Mouse (Mus musculus): ENCODE results near the gene Ly6g5b. TPM values are rescaled to one million over a fixed set of nuclear protein-coding genes. Genes with fewer than 3 reads are reported as not detected.
A peak's percentile ranks its signal among the peaks of the same experiment; 100 is the strongest.

The Ly6g5b gene
- polyA plus RNA-seq, 1 experiment = not detected

GRCm38 (mm10) chr17:35076507-35077176, 38.6 kb downstream of the Ly6g5b start, which contains the start of gene Ly6g6e:
Gene Ly6g6e, plus strand, starts transcription at chr17:35076902.
- Histone ChIP-seq H3K9ac (ENCODE audit: low read depth, poor library complexity, severe bottlenecking) (peak within 1 kb of the TSS; percentile 58), H3K36me3 (ENCODE audit: control insufficient read depth, insufficient read depth, low read length, poor library complexity, severe bottlenecking) (no peaks in the 10 kb centered on the region), H3K27me3 (ENCODE audit: control insufficient read depth, insufficient read depth, low read length, poor library complexity, severe bottlenecking) (no peaks in the 10 kb centered on the region), H3K4me3 (ENCODE audit: low read depth, low read length) (peak within 1 kb of the TSS; percentile 57), H3K27ac (ENCODE audit: insufficient read depth, low read length) (peak within 1 kb of the TSS; percentile 85), H3K9me3 (replicated peaks; ENCODE audit: control insufficient read depth, insufficient read depth, low read length, poor library complexity, severe bottlenecking) (no peaks in the 10 kb centered on the region), H3K4me1 (ENCODE audit: control insufficient read depth, insufficient read depth, low read length) (peaks cover 3% of the 10 kb centered on the region)
- TF ChIP-seq POLR2A (IDR thresholded peaks at IDR 0.05; ENCODE audit: insufficient read depth, low read length) (no peak), EP300 (IDR thresholded peaks at IDR 0.05; ENCODE audit: insufficient read depth, low read depth, low read length) (peak; percentile 83)

- Histone ChIP-seq H3K27ac (ENCODE audit: insufficient read depth, low read length) (no peak overlapping the region), H3K4me1 (ENCODE audit: control insufficient read depth, insufficient read depth, low read length) (peaks cover 7% of the 10 kb centered on the region), H3K36me3 (ENCODE audit: control insufficient read depth, insufficient read depth, low read length, poor library complexity, severe bottlenecking) (no peaks in the 10 kb centered on the region), H3K27me3 (ENCODE audit: control insufficient read depth, insufficient read depth, low read length, poor library complexity, severe bottlenecking) (no peaks in the 10 kb centered on the region), H3K9me3 (replicated peaks; ENCODE audit: control insufficient read depth, insufficient read depth, low read length, poor library complexity, severe bottlenecking) (no peaks in the 10 kb centered on the region), H3K4me3 (ENCODE audit: low read depth, low read length) (peak overlapping the region; percentile 31), H3K9ac (ENCODE audit: low read depth, poor library complexity, severe bottlenecking) (peak overlapping the region; percentile 43)
- TF ChIP-seq POLR2A (IDR thresholded peaks at IDR 0.05; ENCODE audit: insufficient read depth, low read length) = no peak
- TF ChIP-seq CTCF (IDR thresholded peaks at IDR 0.05; ENCODE audit: low read depth, low read length) = no peak
- TF ChIP-seq EP300 (IDR thresholded peaks at IDR 0.05; ENCODE audit: insufficient read depth, low read depth, low read length) = no peak
Measured at GRCm38 (mm10) chr17:35074097-35074496, 41.1 kb downstream of the Ly6g5b start.

- Histone ChIP-seq H3K27me3 (ENCODE audit: control insufficient read depth, insufficient read depth, low read length, poor library complexity, severe bottlenecking) (no peaks in the 10 kb centered on the region), H3K4me3 (ENCODE audit: low read depth, low read length) (no peak overlapping the region), H3K9me3 (replicated peaks; ENCODE audit: control insufficient read depth, insufficient read depth, low read length, poor library complexity, severe bottlenecking) (no peaks in the 10 kb centered on the region), H3K36me3 (ENCODE audit: control insufficient read depth, insufficient read depth, low read length, poor library complexity, severe bottlenecking) (no peaks in the 10 kb centered on the region), H3K4me1 (ENCODE audit: control insufficient read depth, insufficient read depth, low read length) (peaks cover 5% of the 10 kb centered on the region), H3K27ac (ENCODE audit: insufficient read depth, low read length) (no peak overlapping the region), H3K9ac (ENCODE audit: low read depth, poor library complexity, severe bottlenecking) (no peak overlapping the region)
- no peak for TF ChIP-seq CTCF (IDR thresholded peaks at IDR 0.05; ENCODE audit: low read depth, low read length)
Measured at GRCm38 (mm10) chr17:35071454-35071853, 43.8 kb downstream of the Ly6g5b start.

GRCm38 (mm10) chr17:35070556-35071229, 44.5 kb downstream of the Ly6g5b start:
- TF ChIP-seq EP300 (IDR thresholded peaks at IDR 0.05; ENCODE audit: insufficient read depth, low read depth, low read length) = no peak
- no peak for TF ChIP-seq POLR2A (IDR thresholded peaks at IDR 0.05; ENCODE audit: insufficient read depth, low read length)
- TF ChIP-seq CTCF (IDR thresholded peaks at IDR 0.05; ENCODE audit: low read depth, low read length) = no peak
- no peak overlapping the region for H3K9ac ChIP-seq (ENCODE audit: low read depth, poor library complexity, severe bottlenecking)
- peaks cover 5% of the 10 kb centered on the region for H3K4me1 ChIP-seq (ENCODE audit: control insufficient read depth, insufficient read depth, low read length)
- no peaks in the 10 kb centered on the region for H3K36me3 ChIP-seq (ENCODE audit: control insufficient read depth, insufficient read depth, low read length, poor library complexity, severe bottlenecking)
- no peak overlapping the region for H3K27ac ChIP-seq (ENCODE audit: insufficient read depth, low read length)
- no peaks in the 10 kb centered on the region for H3K27me3 ChIP-seq (ENCODE audit: control insufficient read depth, insufficient read depth, low read length, poor library complexity, severe bottlenecking)
- no peaks in the 10 kb centered on the region for H3K9me3 ChIP-seq (replicated peaks; ENCODE audit: control insufficient read depth, insufficient read depth, low read length, poor library complexity, severe bottlenecking)
- no peak overlapping the region for H3K4me3 ChIP-seq (ENCODE audit: low read depth, low read length)

- H3K4me1 ChIP-seq (ENCODE audit: control insufficient read depth, insufficient read depth, low read length) = peaks cover 5% of the 10 kb centered on the region
- H3K9me3 ChIP-seq (replicated peaks; ENCODE audit: control insufficient read depth, insufficient read depth, low read length, poor library complexity, severe bottlenecking) = no peaks in the 10 kb centered on the region
- no peak overlapping the region for H3K9ac ChIP-seq (ENCODE audit: low read depth, poor library complexity, severe bottlenecking)
- no peaks in the 10 kb centered on the region for H3K27me3 ChIP-seq (ENCODE audit: control insufficient read depth, insufficient read depth, low read length, poor library complexity, severe bottlenecking)
- no peak overlapping the region for H3K4me3 ChIP-seq (ENCODE audit: low read depth, low read length)
- TF ChIP-seq POLR2A (IDR thresholded peaks at IDR 0.05; ENCODE audit: insufficient read depth, low read length) (no peak), EP300 (IDR thresholded peaks at IDR 0.05; ENCODE audit: insufficient read depth, low read depth, low read length) (no peak), CTCF (IDR thresholded peaks at IDR 0.05; ENCODE audit: low read depth, low read length) (no peak)
- H3K27ac ChIP-seq (ENCODE audit: insufficient read depth, low read length) = no peak overlapping the region
- no peaks in the 10 kb centered on the region for H3K36me3 ChIP-seq (ENCODE audit: control insufficient read depth, insufficient read depth, low read length, poor library complexity, severe bottlenecking)
Measured at GRCm38 (mm10) chr17:35068213-35068914, 46.9 kb downstream of the Ly6g5b start.

GRCm38 (mm10) chr17:35066084-35066483, 49.1 kb downstream of the Ly6g5b start, which contains the start of gene Mpig6b:
Gene Mpig6b, minus strand, starts transcription at chr17:35066184.
- TF ChIP-seq CTCF (IDR thresholded peaks at IDR 0.05; ENCODE audit: low read depth, low read length) (no peak), EP300 (IDR thresholded peaks at IDR 0.05; ENCODE audit: insufficient read depth, low read depth, low read length) (no peak)
- Histone ChIP-seq H3K9ac (ENCODE audit: low read depth, poor library complexity, severe bottlenecking) (peak within 1 kb of the TSS; percentile 64), H3K4me1 (ENCODE audit: control insufficient read depth, insufficient read depth, low read length) (peaks cover 6% of the 10 kb centered on the region), H3K9me3 (replicated peaks; ENCODE audit: control insufficient read depth, insufficient read depth, low read length, poor library complexity, severe bottlenecking) (no peaks in the 10 kb centered on the region), H3K27me3 (ENCODE audit: control insufficient read depth, insufficient read depth, low read length, poor library complexity, severe bottlenecking) (no peaks in the 10 kb centered on the region), H3K27ac (ENCODE audit: insufficient read depth, low read length) (peak within 1 kb of the TSS; percentile 76), H3K36me3 (ENCODE audit: control insufficient read depth, insufficient read depth, low read length, poor library complexity, severe bottlenecking) (no peaks in the 10 kb centered on the region), H3K4me3 (ENCODE audit: low read depth, low read length) (peak within 1 kb of the TSS; percentile 79)

Data from ES-Bruce4 (cell line).